Mouse (Mus musculus) testis, adult 2 months (tissue): ENCODE measurements at regions not wholly inside any gene's neighbourhood (a gene's known extent, or its start where the extent isn't known, plus 50 kb on each side); places are given as distances from the start of the nearest gene placed in this dataset.

ENCODE experiments used
- CTCF ChIP-seq: fragments of 200-500 bp; IDR thresholded peaks from 2 replicates; pipeline ENCODE4 v1.5.1; 2012; ENCODE audit warnings: low read depth, mild to moderate bottlenecking, inconsistent platforms, low read length, moderate library complexity; ENCODE audit not compliant: control insufficient read depth, insufficient read depth, insufficient replicate concordance
- POLR2A ChIP-seq: fragments of 200-500 bp; IDR thresholded peaks from 2 replicates; pipeline ENCODE4 v1.6.1; 2012; ENCODE audit warnings: low read depth, mild to moderate bottlenecking, inconsistent platforms, low read length, moderate library complexity; ENCODE audit not compliant: control insufficient read depth

DNA sequence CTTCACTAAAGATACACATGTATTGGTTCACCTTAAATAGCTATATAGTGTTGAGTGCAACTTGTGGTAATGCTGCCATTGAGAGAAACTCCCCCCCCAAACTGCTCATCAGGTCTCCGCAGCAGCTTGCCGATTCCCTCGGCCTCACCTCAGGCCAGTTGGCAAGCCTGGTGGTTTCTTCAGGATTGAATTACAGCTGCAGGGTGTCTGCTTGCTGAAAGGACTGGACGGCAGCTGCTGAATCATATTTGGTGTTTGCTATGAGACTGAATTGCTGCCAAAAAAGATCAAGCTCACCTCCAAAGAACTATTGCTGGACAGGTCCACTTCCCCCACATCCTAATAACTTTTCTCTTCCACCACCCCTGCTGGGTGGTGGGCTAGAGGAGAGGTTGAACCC, 116.7 kb downstream of the Phlda1 start:
- TF ChIP-seq POLR2A (no peak), CTCF (no peak)
